Mouse (Mus musculus) T-helper 17 cell (primary cell): ENCODE measurements around the gene Iqschfp.

ENCODE experiments used
- in situ Hi-C, 2 experiments: fragments of 300-600 bp; cut with MboI, MseI; formaldehyde crosslinking; loops; 1 replicate in 1 of 2; 2 replicates in 1 of 2; pipeline ENCODE4 v1.15.1; 2025; ENCODE audit warnings: high pct_unique_total_duplicates in 2 of 2

Gene Iqschfp

GRCm38 (mm10) chr3:68632714-68633113 is 740.7 kb downstream of the Iqschfp start:
- in situ Hi-C loops: no loop called here

GRCm38 (mm10) chr3:68633577-68633976 is 741.5 kb downstream of the Iqschfp start:
- in situ Hi-C loops: no loop called here

GRCm38 (mm10) chr3:68637960-68638359 is 745.9 kb downstream of the Iqschfp start:
- in situ Hi-C loops: loop anchor here in 1 of 2 experiments (5.0 kb wide), 1 partner anchor 319 kb away; no protein-coding TSS in a partner anchor

GRCm38 (mm10) chr3:68638703-68639102 is 746.7 kb downstream of the Iqschfp start:
- in situ Hi-C loops: loop anchor here in 1 of 2 experiments (5.0 kb wide), 1 partner anchor 319 kb away; no protein-coding TSS in a partner anchor

GRCm38 (mm10) chr3:68642935-68643334 is 750.9 kb downstream of the Iqschfp start:
- in situ Hi-C loops: loop anchor here in 1 of 2 experiments (10.0 kb wide), 1 partner anchor 822 kb away; no protein-coding TSS in a partner anchor

- in situ Hi-C loops: loop anchor here in 1 of 2 experiments (10.0 kb wide), 1 partner anchor 818 kb away; no protein-coding TSS in a partner anchor
Observed at GRCm38 (mm10) chr3:68646387-68647130, 754.5 kb downstream of the Iqschfp start.

GRCm38 (mm10) chr3:68647282-68647681 is 755.2 kb downstream of the Iqschfp start:
- in situ Hi-C loops: loop anchor here in 1 of 2 experiments (10.0 kb wide), 1 partner anchor 818 kb away; no protein-coding TSS in a partner anchor

- in situ Hi-C loops: no loop called here
Observed at GRCm38 (mm10) chr3:68650251-68650650, 758.2 kb downstream of the Iqschfp start.

- in situ Hi-C loops: no loop called here
Observed at GRCm38 (mm10) chr3:68656607-68657352, 764.7 kb downstream of the Iqschfp start.

GRCm38 (mm10) chr3:68657589-68658245 is 765.7 kb downstream of the Iqschfp start:
- in situ Hi-C loops: no loop called here

GRCm38 (mm10) chr3:68659996-68660395 is 768.0 kb downstream of the Iqschfp start:
- in situ Hi-C loops: no loop called here

- in situ Hi-C loops: no loop called here
Observed at GRCm38 (mm10) chr3:68660538-68660937, 768.5 kb downstream of the Iqschfp start.

GRCm38 (mm10) chr3:68662386-68662785 is 770.4 kb downstream of the Iqschfp start:
- in situ Hi-C loops: no loop called here

GRCm38 (mm10) chr3:68664337-68664736 is 772.3 kb downstream of the Iqschfp start:
- in situ Hi-C loops: no loop called here

- in situ Hi-C loops: no loop called here
Observed at GRCm38 (mm10) chr3:68666377-68666776, 774.3 kb downstream of the Iqschfp start.

- in situ Hi-C loops: no loop called here
Observed at GRCm38 (mm10) chr3:68667852-68668251, 775.8 kb downstream of the Iqschfp start.

GRCm38 (mm10) chr3:68669418-68669974 is 777.5 kb downstream of the Iqschfp start:
- in situ Hi-C loops: no loop called here

- in situ Hi-C loops: loop anchor here in 1 of 2 experiments (10.0 kb wide), 1 partner anchor 1700 kb away; no protein-coding TSS in a partner anchor
Observed at GRCm38 (mm10) chr3:68674721-68675120, 782.7 kb downstream of the Iqschfp start.

- in situ Hi-C loops: loop anchor here in 1 of 2 experiments (10.0 kb wide), 1 partner anchor 1701 kb away; no protein-coding TSS in a partner anchor
Observed at GRCm38 (mm10) chr3:68675216-68675835, 783.3 kb downstream of the Iqschfp start.
